Mouse (Mus musculus): ENCODE measurements around the gene Rad21l. TPM values are rescaled to one million over a fixed set of nuclear protein-coding genes. Genes with fewer than 3 reads are reported as not detected.

Gene Rad21l
- polyA plus RNA-seq, 1 experiment from 2014 or later = not detected

DNA sequence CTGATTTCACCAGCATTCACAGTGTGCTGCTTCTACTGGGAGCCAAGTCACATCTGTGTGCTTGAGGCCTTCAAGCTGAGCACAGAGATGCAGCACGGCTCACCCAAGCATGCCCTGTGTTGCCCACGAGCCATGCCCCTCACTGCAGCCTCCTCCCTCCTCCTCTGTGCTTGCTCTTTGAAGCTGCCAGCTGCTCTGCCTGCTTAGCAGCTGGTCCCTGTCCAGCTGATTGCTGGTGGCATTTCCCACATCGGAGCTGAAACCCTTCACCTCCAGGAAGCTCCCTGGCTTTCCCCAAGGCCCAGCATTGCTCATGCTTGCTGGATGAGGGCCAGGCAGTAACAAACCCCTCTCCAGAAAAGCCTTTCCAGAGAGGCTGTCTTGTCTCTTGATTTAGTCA lies 58.4 kb downstream of the Rad21l start:
- H3K27me3 ChIP-seq (replicated peaks; ENCODE audit: insufficient read depth, low read length) = no peaks in the 10 kb centered on the region
- ATAC-seq = no peak
- no peak for DNase-seq (ENCODE audit: low spot score)
- H3K36me3 ChIP-seq (ENCODE audit: insufficient read depth, low read length) = no peaks in the 10 kb centered on the region
- WGBS = 18% methylated on average over 3 of the region's 3 CpGs
- TF ChIP-seq EP300 (IDR thresholded peaks at IDR 0.05) (no peak), CTCF (IDR thresholded peaks at IDR 0.05) (no peak)
- H3K9ac ChIP-seq (replicated peaks; ENCODE audit: low read depth) = no peak overlapping the region
- H3K4me3 ChIP-seq (ENCODE audit: low read depth, low read length) = no peak overlapping the region
- no peaks in the 10 kb centered on the region for H3K4me1 ChIP-seq (ENCODE audit: insufficient read depth, low read depth, low read length)
- H3K27ac ChIP-seq (ENCODE audit: low read length) = no peak overlapping the region
- H3K4me2 ChIP-seq (replicated peaks; ENCODE audit: low read depth, low read length) = no peak overlapping the region
- H3K9me3 ChIP-seq (ENCODE audit: low read length) = no peaks in the 10 kb centered on the region

- H3K27me3 ChIP-seq (replicated peaks; ENCODE audit: insufficient read depth, low read length) = no peaks in the 10 kb centered on the region
- TF ChIP-seq CTCF (IDR thresholded peaks at IDR 0.05) = no peak
- no peak for TF ChIP-seq EP300 (IDR thresholded peaks at IDR 0.05)
- DNase-seq (ENCODE audit: low spot score) = no peak
- no peaks in the 10 kb centered on the region for H3K36me3 ChIP-seq (ENCODE audit: insufficient read depth, low read length)
- H3K4me2 ChIP-seq (replicated peaks; ENCODE audit: low read depth, low read length) = no peak overlapping the region
- H3K27ac ChIP-seq (ENCODE audit: low read length) = no peak overlapping the region
- 64% methylated on average over 1 of the region's 1 CpGs for WGBS
- ATAC-seq = no peak
- no peak overlapping the region for H3K4me3 ChIP-seq (ENCODE audit: low read depth, low read length)
- no peaks in the 10 kb centered on the region for H3K9me3 ChIP-seq (ENCODE audit: low read length)
- H3K9ac ChIP-seq (replicated peaks; ENCODE audit: low read depth) = no peak overlapping the region
- no peaks in the 10 kb centered on the region for H3K4me1 ChIP-seq (ENCODE audit: insufficient read depth, low read depth, low read length)
These were observed 59.9 kb downstream of the Rad21l start for GRCm38 (mm10) chr2:151608435-151608834.

- no peak overlapping the region for H3K4me3 ChIP-seq (ENCODE audit: low read depth, low read length)
- no peaks in the 10 kb centered on the region for H3K27me3 ChIP-seq (replicated peaks; ENCODE audit: insufficient read depth, low read length)
- no peak for TF ChIP-seq EP300 (IDR thresholded peaks at IDR 0.05)
- TF ChIP-seq CTCF (IDR thresholded peaks at IDR 0.05) = no peak
- DNase-seq (ENCODE audit: low spot score) (peak; percentile 75), ATAC-seq (peak; percentile 83)
- H3K9me3 ChIP-seq (ENCODE audit: low read length) = no peaks in the 10 kb centered on the region
- WGBS = 32% methylated on average over 8 of the region's 11 CpGs
- H3K27ac ChIP-seq (ENCODE audit: low read length) = no peak overlapping the region
- peak overlapping the region; percentile 3; the same call in 1 of the 2 replicates for H3K4me2 ChIP-seq (replicated peaks; ENCODE audit: low read depth, low read length)
- H3K9ac ChIP-seq (replicated peaks; ENCODE audit: low read depth) = no peak overlapping the region
- H3K4me1 ChIP-seq (ENCODE audit: insufficient read depth, low read depth, low read length) = no peaks in the 10 kb centered on the region
- H3K36me3 ChIP-seq (ENCODE audit: insufficient read depth, low read length) = no peaks in the 10 kb centered on the region
These were observed 62.8 kb downstream of the Rad21l start for GRCm38 (mm10) chr2:151605437-151605987.

DNA sequence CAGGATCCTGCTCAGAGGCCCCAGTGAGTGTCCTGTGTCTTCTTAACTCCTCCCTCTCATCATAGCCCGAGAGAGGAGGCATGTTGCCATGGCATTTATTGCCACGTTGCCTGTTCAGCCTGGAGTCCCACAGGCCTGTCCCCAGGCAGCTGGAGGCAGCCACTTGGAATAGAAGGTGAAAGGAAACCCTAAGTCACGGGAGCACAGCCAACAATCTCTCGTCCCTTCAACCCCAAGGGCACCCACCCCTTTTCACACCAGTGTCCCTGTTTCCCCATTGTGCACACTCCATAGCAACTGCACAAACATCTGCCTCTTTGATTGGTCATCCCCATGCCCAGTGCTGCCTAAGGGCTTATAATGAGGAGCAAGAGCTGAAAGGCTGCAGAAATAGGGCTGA lies 64.7 kb downstream of the Rad21l start:
- 35% methylated on average over 4 of the region's 4 CpGs for WGBS
- TF ChIP-seq EP300 (IDR thresholded peaks at IDR 0.05) (no peak), CTCF (IDR thresholded peaks at IDR 0.05) (no peak)
- ATAC-seq = no peak

DNA sequence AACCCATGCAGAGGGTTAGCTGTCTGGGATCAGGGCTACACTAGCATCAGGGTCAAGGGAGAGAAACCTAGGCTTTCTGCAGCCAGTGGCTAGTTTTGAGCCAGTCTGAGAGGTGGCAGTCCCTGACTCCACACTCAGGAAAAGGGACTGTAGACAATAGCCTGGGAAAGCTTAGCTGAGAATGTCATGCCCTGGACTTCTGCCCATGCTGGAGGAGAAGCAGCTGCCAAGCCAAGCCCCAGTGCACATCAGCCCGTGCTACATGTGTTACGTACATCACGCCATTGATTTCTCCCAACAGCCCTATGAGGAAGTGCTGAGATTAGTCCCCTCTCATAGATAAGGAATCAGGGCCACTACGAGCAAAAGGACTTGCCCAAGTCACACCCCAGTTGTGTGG lies 66.2 kb downstream of the Rad21l start:
- 44% methylated on average over 4 of the region's 4 CpGs for WGBS
- Histone ChIP-seq H3K4me1 (ENCODE audit: insufficient read depth, low read depth, low read length) (no peaks in the 10 kb centered on the region), H3K9ac (replicated peaks; ENCODE audit: low read depth) (no peak overlapping the region), H3K27ac (ENCODE audit: low read length) (no peak overlapping the region), H3K4me3 (ENCODE audit: low read depth, low read length) (no peak overlapping the region), H3K36me3 (ENCODE audit: insufficient read depth, low read length) (no peaks in the 10 kb centered on the region), H3K4me2 (replicated peaks; ENCODE audit: low read depth, low read length) (no peak overlapping the region), H3K9me3 (ENCODE audit: low read length) (no peaks in the 10 kb centered on the region), H3K27me3 (replicated peaks; ENCODE audit: insufficient read depth, low read length) (no peaks in the 10 kb centered on the region)
- DNase-seq (ENCODE audit: low spot score) (peak; percentile 16), ATAC-seq (no peak)
- TF ChIP-seq CTCF (IDR thresholded peaks at IDR 0.05) (no peak), EP300 (IDR thresholded peaks at IDR 0.05) (no peak)

More for the DNA sequence above, 64.7 kb downstream of the Rad21l start:
- H3K9me3 ChIP-seq (ENCODE audit: low read length) = no peaks in the 10 kb centered on the region
- no peak overlapping the region for H3K4me2 ChIP-seq (replicated peaks; ENCODE audit: low read depth, low read length)
- no peak for DNase-seq (ENCODE audit: low spot score)
- no peaks in the 10 kb centered on the region for H3K27me3 ChIP-seq (replicated peaks; ENCODE audit: insufficient read depth, low read length)
- no peak overlapping the region for H3K4me3 ChIP-seq (ENCODE audit: low read depth, low read length)
- H3K27ac ChIP-seq (ENCODE audit: low read length) = no peak overlapping the region
- no peaks in the 10 kb centered on the region for H3K36me3 ChIP-seq (ENCODE audit: insufficient read depth, low read length)
- no peaks in the 10 kb centered on the region for H3K4me1 ChIP-seq (ENCODE audit: insufficient read depth, low read depth, low read length)
- no peak overlapping the region for H3K9ac ChIP-seq (replicated peaks; ENCODE audit: low read depth)

- Histone ChIP-seq H3K27ac (ENCODE audit: low read length) (no peak overlapping the region), H3K9me3 (ENCODE audit: low read length) (no peaks in the 10 kb centered on the region), H3K9ac (replicated peaks; ENCODE audit: low read depth) (no peak overlapping the region), H3K4me2 (replicated peaks; ENCODE audit: low read depth, low read length) (no peak overlapping the region), H3K4me3 (ENCODE audit: low read depth, low read length) (no peak overlapping the region), H3K27me3 (replicated peaks; ENCODE audit: insufficient read depth, low read length) (no peaks in the 10 kb centered on the region), H3K36me3 (ENCODE audit: insufficient read depth, low read length) (no peaks in the 10 kb centered on the region), H3K4me1 (ENCODE audit: insufficient read depth, low read depth, low read length) (no peaks in the 10 kb centered on the region)
- WGBS = 64% methylated on average over 2 of the region's 2 CpGs
- DNase-seq (ENCODE audit: low spot score) (no peak), ATAC-seq (no peak)
- no peak for TF ChIP-seq EP300 (IDR thresholded peaks at IDR 0.05)
These were observed 70.3 kb downstream of the Rad21l start for GRCm38 (mm10) chr2:151598068-151598467.

Other genes starting within 250 kb of the Rad21l start
- gene 4921509C19Rik, start 192.4 kb downstream of the Rad21l start, polyA plus RNA-seq (2015; fragmentation: Nextera tagmentation; extraction: Ambion mirVana) = not detected in 2 replicates
- 100 and 114 TPM in 2 replicates for gene Nsfl1c, start 174.4 kb downstream of the Rad21l start, polyA plus RNA-seq (2015; fragmentation: Nextera tagmentation; extraction: Ambion mirVana)
- 686 and 696 TPM in 2 replicates for gene Fkbp1a, start 126.0 kb downstream of the Rad21l start, polyA plus RNA-seq (2015; fragmentation: Nextera tagmentation; extraction: Ambion mirVana)
- gene Sdcbp2, start 95.9 kb downstream of the Rad21l start, polyA plus RNA-seq (2015; fragmentation: Nextera tagmentation; extraction: Ambion mirVana) = 1.6 and 2.5 TPM in 2 replicates
- gene Snph, start 35.9 kb downstream of the Rad21l start, polyA plus RNA-seq (2015; fragmentation: Nextera tagmentation; extraction: Ambion mirVana) = 0.17 and 0.18 TPM in 2 replicates
- 0.57 and 0.63 TPM in 2 replicates for gene Tmem74b, start 33.5 kb upstream of the Rad21l start, polyA plus RNA-seq (2015; fragmentation: Nextera tagmentation; extraction: Ambion mirVana)
- 32.5 and 38.5 TPM in 2 replicates for gene Psmf1, start 75.7 kb upstream of the Rad21l start, polyA plus RNA-seq (2015; fragmentation: Nextera tagmentation; extraction: Ambion mirVana)
- 1.7 and 2.6 TPM in 2 replicates for gene Rspo4, start 174.4 kb upstream of the Rad21l start, polyA plus RNA-seq (2015; fragmentation: Nextera tagmentation; extraction: Ambion mirVana)
- 0.11 and 0.13 TPM in 2 replicates for gene Angpt4, start 242.7 kb upstream of the Rad21l start, polyA plus RNA-seq (2015; fragmentation: Nextera tagmentation; extraction: Ambion mirVana)

All from lung, postnatal 0 days (tissue).